Mouse (Mus musculus) liver, adult 2 months (tissue): ENCODE results near the gene Nmd3. TPM values are rescaled to one million over a fixed set of nuclear protein-coding genes. Genes with fewer than 3 reads are reported as not detected.
A peak's percentile ranks its signal among the peaks of the same experiment; 100 is the strongest.

Experiments
- DNase-seq: peaks from one replicate; pipeline ENCODE4 v3.0.0-alpha.2; 2011; ENCODE audit warnings: low read depth, low spot score; ENCODE audit errors: extremely low read depth
- H3K27ac ChIP-seq: fragments of 200-500 bp; replicated peaks from 2 replicates; pipeline ENCODE4 v1.5.1; 2012; ENCODE audit warnings: low read depth, mild to moderate bottlenecking, control low read depth, inconsistent platforms, low read length; ENCODE audit not compliant: insufficient read depth
- H3K27me3 ChIP-seq: fragments of 200-500 bp; 2 replicates; pipeline ENCODE4 v1.6.1; 2012; ENCODE audit warnings: mild to moderate bottlenecking, moderate library complexity, low read length, inconsistent platforms; ENCODE audit not compliant: control insufficient read depth, insufficient read depth
- H3K36me3 ChIP-seq: fragments of 200-500 bp; 2 replicates; pipeline ENCODE4 v1.6.1; 2012; ENCODE audit warnings: low read length, inconsistent platforms; ENCODE audit not compliant: control insufficient read depth, insufficient read depth
- H3K4me1 ChIP-seq: fragments of 200-500 bp; 2 replicates; pipeline ENCODE4 v1.6.1; 2011; ENCODE audit warnings: low read length; ENCODE audit not compliant: control insufficient read depth, insufficient read depth
- H3K4me3 ChIP-seq: fragments of 200-500 bp; 2 replicates; pipeline ENCODE4 v1.5.1; 2011; ENCODE audit warnings: low read depth, mild to moderate bottlenecking, control low read depth, low read length, moderate library complexity; ENCODE audit not compliant: insufficient read depth
- H3K79me2 ChIP-seq: fragments of 200-500 bp; 2 replicates; pipeline ENCODE4 v1.6.1; 2012; ENCODE audit warnings: inconsistent platforms, mild to moderate bottlenecking, low read length, moderate library complexity; ENCODE audit not compliant: control insufficient read depth, insufficient read depth
- H3K9ac ChIP-seq: fragments of 200-500 bp; 2 replicates; pipeline ENCODE4 v1.6.1; 2012; ENCODE audit warnings: low read depth, mild to moderate bottlenecking, control low read depth, inconsistent platforms, low read length
- CTCF ChIP-seq: fragments of 200-500 bp; IDR thresholded peaks from 2 replicates; pipeline ENCODE4 v1.5.1; 2011; ENCODE audit warnings: low read depth, low read length, control low read depth
- POLR2A ChIP-seq: fragments of 200-500 bp; IDR thresholded peaks from 2 replicates; pipeline ENCODE4 v1.6.1; 2011; ENCODE audit warnings: low read length, control low read depth; ENCODE audit not compliant: insufficient read depth; ENCODE audit errors: extremely low read depth
- WGBS: fragments of 180-500 bp; shearing (Covaris S2); methylation state at CpG from one replicate; pipeline ENCODE4 v1.1.7; 2018; 5-methylcytosine and 5-hydroxymethylcytosine counted together
- polyA plus RNA-seq: library from polyadenylated mRNA; depleted of rRNA; stranded (reverse); fragments of >200 nt; gene quantifications from 2 replicates; pipeline ENCODE4 v1.2.3, GENCODE M21; 2012; rRNA removed
- total RNA-seq: library from RNA; depleted of rRNA; stranded (reverse); fragments of >200 nt; gene quantifications from 2 replicates; pipeline ENCODE4 v1.2.3, GENCODE M21; 2014; rRNA removed

The Nmd3 gene
- 18.3 and 26.3 TPM in 2 replicates for total RNA-seq
- polyA plus RNA-seq = 50.0 and 70.3 TPM in 2 replicates

DNA sequence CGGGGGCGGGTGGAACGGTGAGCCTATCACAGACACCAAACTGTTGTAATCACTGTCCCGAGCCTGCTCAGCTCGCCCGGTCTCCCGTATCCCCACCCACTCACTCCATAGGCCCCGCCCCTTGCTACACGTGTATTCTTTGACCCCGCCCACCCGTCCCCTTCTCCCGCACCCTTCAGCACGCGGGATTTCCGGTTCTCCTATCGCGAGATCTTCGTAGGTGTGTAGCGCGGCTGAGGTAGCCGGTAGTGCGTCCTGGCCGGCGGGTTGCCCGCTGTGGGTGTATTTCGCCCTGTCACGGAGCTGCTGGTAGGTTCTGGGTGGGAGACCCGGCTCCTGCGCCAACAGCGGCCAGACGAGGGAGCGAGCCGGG, at the start of gene Nmd3:
Gene Nmd3 (plus strand): TSS at position 172 of the 373 bp plus-strand sequence.
- Histone ChIP-seq H3K36me3 (peaks cover 4% of the 10 kb centered on the region; the same call in 1 of the 2 replicates), H3K27me3 (no peaks in the 10 kb centered on the region), H3K4me3 (peak within 1 kb of the TSS; percentile 77), H3K79me2 (peaks cover 6% of the 10 kb centered on the region; the same call in 1 of the 2 replicates), H3K27ac (peak within 1 kb of the TSS; percentile 80), H3K9ac (peak within 1 kb of the TSS; percentile 84), H3K4me1 (peaks cover 12% of the 10 kb centered on the region)
- peak; percentile 78 for TF ChIP-seq POLR2A
- TF ChIP-seq CTCF = no peak
- under 1% methylated on average over 33 of the region's 33 CpGs for WGBS
- peak; percentile 86 for DNase-seq

GRCm38 (mm10) chr3:69673351-69673750, 48.4 kb upstream of the Nmd3 start:
- Histone ChIP-seq H3K79me2 (no peaks in the 10 kb centered on the region), H3K27me3 (no peaks in the 10 kb centered on the region), H3K36me3 (no peaks in the 10 kb centered on the region), H3K27ac (no peak overlapping the region), H3K9ac (no peak overlapping the region), H3K4me3 (no peak overlapping the region), H3K4me1 (no peaks in the 10 kb centered on the region)
- 97% methylated on average over 10 of the region's 10 CpGs for WGBS
- no peak for DNase-seq
- TF ChIP-seq POLR2A (no peak), CTCF (no peak)

DNA sequence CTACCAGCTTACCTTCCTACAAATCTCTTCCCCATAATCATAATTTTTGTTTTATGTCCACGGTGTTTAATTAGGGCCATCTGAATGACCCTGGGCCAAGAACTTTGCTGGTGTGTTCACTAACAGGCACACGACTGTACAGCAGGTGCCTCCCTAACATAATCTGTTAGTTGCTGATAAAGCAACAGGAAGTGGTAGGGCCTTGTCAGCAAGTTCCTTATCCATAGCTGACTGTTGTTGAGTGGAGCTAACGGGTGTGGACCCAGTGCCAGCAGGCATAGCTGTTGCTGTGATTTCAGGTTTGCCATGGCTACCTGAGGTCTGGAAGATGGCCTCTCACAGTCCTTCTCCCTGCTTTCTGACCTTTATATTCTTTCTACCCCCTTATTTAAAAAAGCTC, 47.6 kb upstream of the Nmd3 start:
- Histone ChIP-seq H3K36me3 (no peaks in the 10 kb centered on the region), H3K27me3 (no peaks in the 10 kb centered on the region), H3K9ac (no peak overlapping the region), H3K27ac (no peak overlapping the region), H3K4me3 (no peak overlapping the region), H3K79me2 (no peaks in the 10 kb centered on the region), H3K4me1 (no peaks in the 10 kb centered on the region)
- WGBS = 79% methylated on average over 3 of the region's 3 CpGs
- DNase-seq = no peak
- no peak for TF ChIP-seq POLR2A
- no peak for TF ChIP-seq CTCF

DNA sequence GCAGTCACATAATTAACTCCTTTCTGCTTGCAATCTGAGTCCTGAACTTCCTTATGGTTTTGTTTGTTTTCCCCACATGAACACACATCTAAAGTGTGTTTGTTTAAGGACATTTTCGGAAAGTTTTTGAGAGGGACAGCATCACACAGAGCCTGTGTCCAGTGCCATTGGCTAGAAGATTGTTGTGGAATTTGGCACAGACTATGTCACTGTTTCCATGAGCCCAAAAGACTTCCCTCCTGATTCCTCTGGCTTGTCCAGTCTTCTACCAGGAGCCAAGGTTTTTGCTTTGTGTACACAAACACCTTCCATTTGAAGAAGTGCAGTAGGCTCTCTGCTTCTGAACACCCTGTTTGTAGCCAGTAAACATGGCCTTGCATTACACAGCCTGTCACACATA, 32.0 kb upstream of the Nmd3 start:
- no peak overlapping the region for H3K4me3 ChIP-seq
- H3K36me3 ChIP-seq = no peaks in the 10 kb centered on the region
- H3K79me2 ChIP-seq = no peaks in the 10 kb centered on the region

DNA sequence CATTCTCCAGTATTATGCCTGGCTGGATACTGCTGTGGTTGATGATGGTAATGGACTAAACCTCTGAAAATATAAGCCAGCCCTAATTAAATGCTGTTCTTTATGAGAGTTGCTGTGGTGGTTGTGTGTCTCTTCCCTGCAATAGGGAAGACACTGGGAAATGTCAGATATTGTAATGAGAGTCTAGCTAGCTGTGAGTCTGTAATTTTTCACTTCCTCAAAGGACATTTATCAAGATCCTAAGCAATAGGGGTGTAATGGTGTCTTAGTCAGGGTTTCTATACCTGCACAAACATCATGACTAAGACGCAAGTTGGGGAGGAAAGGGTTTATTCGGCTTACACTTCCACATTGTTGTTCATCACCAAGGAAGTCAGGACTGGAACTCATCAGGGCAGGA, 30.8 kb upstream of the Nmd3 start:
- WGBS = 94% methylated on average over 2 of the region's 2 CpGs
- no peaks in the 10 kb centered on the region for H3K36me3 ChIP-seq
- no peaks in the 10 kb centered on the region for H3K27me3 ChIP-seq

More for the DNA sequence above, 32.0 kb upstream of the Nmd3 start:
- 43% methylated on average over 1 of the region's 1 CpGs for WGBS
- no peak for DNase-seq
- Histone ChIP-seq H3K27me3 (no peaks in the 10 kb centered on the region), H3K4me1 (no peaks in the 10 kb centered on the region), H3K27ac (no peak overlapping the region), H3K9ac (no peak overlapping the region)
- no peak for TF ChIP-seq POLR2A
- no peak for TF ChIP-seq CTCF

DNA sequence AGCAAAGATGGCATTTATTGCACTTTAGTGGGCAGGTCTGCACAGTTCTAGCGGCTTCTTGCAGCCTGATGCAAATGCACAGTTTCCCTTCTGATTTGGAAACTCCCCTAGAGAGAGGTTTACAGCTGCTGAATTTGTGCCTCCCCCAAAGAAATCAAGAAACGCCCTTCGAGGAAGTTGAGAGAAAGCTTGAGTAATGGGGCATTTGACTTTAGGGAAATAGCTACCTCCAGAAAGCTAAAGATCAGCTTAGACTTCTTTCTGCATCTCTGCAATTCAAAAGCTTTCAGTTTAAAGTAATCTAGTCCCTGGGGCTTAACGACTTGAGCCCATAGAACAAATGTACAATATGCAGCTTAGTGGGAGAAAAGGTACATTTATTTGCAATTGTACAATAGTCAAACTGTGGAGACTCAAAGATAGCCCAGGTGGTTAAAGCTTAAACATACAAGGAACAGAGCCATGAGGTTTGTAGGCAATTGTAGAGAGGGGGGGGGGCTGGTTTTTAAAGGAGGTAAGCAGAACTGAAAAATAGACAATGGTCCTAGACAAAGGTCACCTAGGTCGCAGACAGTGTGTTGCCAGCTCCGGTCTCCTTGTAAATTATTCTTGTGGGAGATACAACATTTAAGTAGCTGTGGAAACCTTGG, 21.8 kb upstream of the Nmd3 start:
- TF ChIP-seq CTCF (no peak), POLR2A (no peak)
- H3K9ac ChIP-seq = no peak overlapping the region
- H3K27me3 ChIP-seq = no peaks in the 10 kb centered on the region; the same call in 1 of the 2 replicates
- 72% methylated on average over 6 of the region's 6 CpGs for WGBS
- no peaks in the 10 kb centered on the region for H3K4me1 ChIP-seq
- H3K36me3 ChIP-seq = no peaks in the 10 kb centered on the region
- H3K4me3 ChIP-seq = no peak overlapping the region
- no peak overlapping the region for H3K27ac ChIP-seq
- DNase-seq = peak; percentile 18
- no peaks in the 10 kb centered on the region for H3K79me2 ChIP-seq

More for the DNA sequence above, 30.8 kb upstream of the Nmd3 start:
- Histone ChIP-seq H3K27ac (no peak overlapping the region), H3K4me3 (no peak overlapping the region), H3K4me1 (no peaks in the 10 kb centered on the region), H3K9ac (no peak overlapping the region), H3K79me2 (no peaks in the 10 kb centered on the region)
- no peak for DNase-seq
- TF ChIP-seq CTCF (no peak), POLR2A (no peak)
